Mouse (Mus musculus): ENCODE data around the gene Heatr3. TPM values are rescaled to one million over a fixed set of nuclear protein-coding genes. Genes with fewer than 3 reads are reported as not detected.

Gene Heatr3
- 42.2 and 42.6 TPM in 2 replicates for polyA plus RNA-seq (2015; fragmentation: Nextera tagmentation; extraction: Ambion mirVana)

GRCm38 (mm10) chr8:88137748-88138484 is at the start of gene Heatr3:
Gene Heatr3 (plus strand): TSS chr8:88137855.
- no peaks in the 10 kb centered on the region for H3K27me3 ChIP-seq
- H3K9ac ChIP-seq: peak within 1 kb of the TSS; percentile 70
- peaks cover 10% of the 10 kb centered on the region for H3K4me1 ChIP-seq
- peak; percentile 99 for ATAC-seq (ENCODE audit: borderline replicate concordance, extremely low read depth, low FRiP score, low TSS enrichment)
- under 1% methylated on average over 79 of the region's 79 CpGs for WGBS
- H3K27ac ChIP-seq: peak within 1 kb of the TSS; percentile 91
- H3K4me3 ChIP-seq: peak within 1 kb of the TSS; percentile 87
- H3K9me3 ChIP-seq: no peaks in the 10 kb centered on the region
- H3K36me3 ChIP-seq: peaks cover 61% of the 10 kb centered on the region
- H3K4me2 ChIP-seq: peak within 1 kb of the TSS; percentile 85

GRCm38 (mm10) chr8:88088006-88088405 is 49.6 kb upstream of the Heatr3 start:
- H3K36me3 ChIP-seq: no peaks in the 10 kb centered on the region
- no peak overlapping the region for H3K4me2 ChIP-seq
- no peak overlapping the region for H3K9ac ChIP-seq
- H3K27ac ChIP-seq: no peak overlapping the region
- no peaks in the 10 kb centered on the region for H3K4me1 ChIP-seq
- no peaks in the 10 kb centered on the region for H3K9me3 ChIP-seq
- no peak for ATAC-seq (ENCODE audit: borderline replicate concordance, extremely low read depth, low FRiP score, low TSS enrichment)
- no peaks in the 10 kb centered on the region for H3K27me3 ChIP-seq
- no peak overlapping the region for H3K4me3 ChIP-seq

- H3K9ac ChIP-seq: no peak overlapping the region
- no peaks in the 10 kb centered on the region for H3K9me3 ChIP-seq
- H3K4me1 ChIP-seq: no peaks in the 10 kb centered on the region
- no peaks in the 10 kb centered on the region for H3K27me3 ChIP-seq
- H3K4me3 ChIP-seq: no peak overlapping the region
- H3K36me3 ChIP-seq: no peaks in the 10 kb centered on the region
- no peak overlapping the region for H3K4me2 ChIP-seq
- H3K27ac ChIP-seq: no peak overlapping the region
- no peak for ATAC-seq (ENCODE audit: borderline replicate concordance, extremely low read depth, low FRiP score, low TSS enrichment)
- 78% methylated on average over 2 of the region's 2 CpGs for WGBS
Measured at GRCm38 (mm10) chr8:88091661-88092060, 46.0 kb upstream of the Heatr3 start.

- H3K9ac ChIP-seq: no peak overlapping the region
- no peaks in the 10 kb centered on the region for H3K36me3 ChIP-seq
- no peak overlapping the region for H3K4me3 ChIP-seq
- no peak overlapping the region for H3K4me2 ChIP-seq
- H3K9me3 ChIP-seq: no peaks in the 10 kb centered on the region
- H3K27ac ChIP-seq: no peak overlapping the region
- 53% methylated on average over 4 of the region's 4 CpGs for WGBS
- ATAC-seq (ENCODE audit: borderline replicate concordance, extremely low read depth, low FRiP score, low TSS enrichment): no peak
- no peaks in the 10 kb centered on the region for H3K27me3 ChIP-seq
- no peaks in the 10 kb centered on the region for H3K4me1 ChIP-seq
Measured at GRCm38 (mm10) chr8:88093367-88093766, 44.3 kb upstream of the Heatr3 start.

DNA sequence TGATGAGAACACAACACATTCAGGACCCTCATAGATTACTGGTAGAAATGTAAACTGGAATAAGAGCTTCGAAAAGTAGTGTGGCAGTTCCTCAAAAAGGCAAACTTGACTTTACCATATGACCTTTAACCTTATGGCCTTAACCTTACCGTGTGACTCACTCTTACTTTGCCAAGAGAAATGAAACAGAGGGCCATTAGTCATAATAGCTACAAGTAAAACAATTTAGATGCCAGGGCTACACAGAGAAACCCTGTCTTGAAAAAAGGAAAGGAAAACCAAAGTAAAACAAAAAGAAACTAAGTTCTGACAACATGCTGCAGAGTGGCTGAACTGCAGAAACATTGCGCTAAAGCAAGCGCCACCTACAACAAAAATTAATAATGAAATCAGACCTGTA is 38.8 kb upstream of the Heatr3 start:
- Histone ChIP-seq H3K4me1 (no peaks in the 10 kb centered on the region), H3K27ac (no peak overlapping the region), H3K36me3 (no peaks in the 10 kb centered on the region), H3K4me3 (no peak overlapping the region), H3K4me2 (no peak overlapping the region), H3K27me3 (no peaks in the 10 kb centered on the region), H3K9ac (no peak overlapping the region), H3K9me3 (no peaks in the 10 kb centered on the region)
- 69% methylated on average over 4 of the region's 4 CpGs for WGBS
- no peak for ATAC-seq (ENCODE audit: borderline replicate concordance, extremely low read depth, low FRiP score, low TSS enrichment)

GRCm38 (mm10) chr8:88099526-88099925 is 38.1 kb upstream of the Heatr3 start:
- Histone ChIP-seq H3K4me2 (no peak overlapping the region), H3K27ac (no peak overlapping the region), H3K4me1 (no peaks in the 10 kb centered on the region), H3K4me3 (no peak overlapping the region), H3K9ac (no peak overlapping the region), H3K36me3 (no peaks in the 10 kb centered on the region), H3K27me3 (no peaks in the 10 kb centered on the region), H3K9me3 (no peaks in the 10 kb centered on the region)
- no peak for ATAC-seq (ENCODE audit: borderline replicate concordance, extremely low read depth, low FRiP score, low TSS enrichment)
- WGBS: 0% methylated on average over 1 of the region's 1 CpGs

GRCm38 (mm10) chr8:88109241-88109640 is 28.4 kb upstream of the Heatr3 start:
- Histone ChIP-seq H3K27ac (no peak overlapping the region), H3K4me1 (no peaks in the 10 kb centered on the region), H3K4me2 (no peak overlapping the region), H3K9ac (no peak overlapping the region), H3K27me3 (no peaks in the 10 kb centered on the region), H3K4me3 (no peak overlapping the region), H3K36me3 (no peaks in the 10 kb centered on the region), H3K9me3 (no peaks in the 10 kb centered on the region)
- WGBS: 84% methylated on average over 4 of the region's 4 CpGs
- no peak for ATAC-seq (ENCODE audit: borderline replicate concordance, extremely low read depth, low FRiP score, low TSS enrichment)

DNA sequence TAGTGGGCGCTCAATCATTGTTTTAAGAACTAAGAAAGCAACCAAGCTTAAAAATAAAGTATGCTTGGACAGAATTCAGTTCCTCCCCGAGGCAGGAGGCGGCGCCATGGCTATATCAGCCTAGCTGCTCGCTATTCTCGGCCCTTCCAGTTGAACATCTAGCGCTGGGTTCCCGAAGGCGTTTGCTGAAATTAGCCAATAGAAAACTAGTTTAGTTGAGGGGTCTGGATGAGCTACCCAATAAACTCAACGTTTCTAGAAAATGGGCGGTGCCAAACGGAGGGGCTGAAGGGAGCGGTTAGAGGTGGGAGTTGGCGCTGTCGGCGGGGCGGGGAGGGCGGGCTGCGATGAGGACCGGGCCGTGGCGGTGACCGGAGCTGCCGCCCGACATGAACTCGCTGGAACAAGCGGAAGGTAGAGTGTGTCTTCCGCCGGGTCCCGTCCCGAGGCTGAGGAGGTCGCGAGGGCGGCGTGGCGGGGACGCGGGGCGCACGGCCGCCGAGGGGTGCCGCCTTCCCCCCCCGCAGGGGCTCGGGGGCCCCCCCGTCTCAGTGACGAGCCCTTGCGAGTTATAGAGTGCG is 19.1 kb upstream of the Heatr3 start, which contains the start of gene Cnep1r1:
Cnep1r1 (plus strand) TSS at position 314 of the 581 bp plus-strand sequence.
- H3K36me3 ChIP-seq: peaks cover 15% of the 10 kb centered on the region; the same call in 1 of the 2 replicates
- H3K9ac ChIP-seq: peak within 1 kb of the TSS; percentile 95
- no peaks in the 10 kb centered on the region for H3K9me3 ChIP-seq
- peak; percentile 99 for ATAC-seq (ENCODE audit: borderline replicate concordance, extremely low read depth, low FRiP score, low TSS enrichment)
- H3K4me3 ChIP-seq: peak within 1 kb of the TSS; percentile 98
- peak within 1 kb of the TSS; percentile 82 for H3K27ac ChIP-seq
- peaks cover 5% of the 10 kb centered on the region; the same call in 1 of the 2 replicates for H3K4me1 ChIP-seq
- 0 out of 2 replicates have a peak, but pooled peaks cover 3% of the 10 kb centered on the region for H3K27me3 ChIP-seq
- WGBS: under 1% methylated on average over 45 of the region's 49 CpGs
- peak within 1 kb of the TSS; percentile 69 for H3K4me2 ChIP-seq

DNA sequence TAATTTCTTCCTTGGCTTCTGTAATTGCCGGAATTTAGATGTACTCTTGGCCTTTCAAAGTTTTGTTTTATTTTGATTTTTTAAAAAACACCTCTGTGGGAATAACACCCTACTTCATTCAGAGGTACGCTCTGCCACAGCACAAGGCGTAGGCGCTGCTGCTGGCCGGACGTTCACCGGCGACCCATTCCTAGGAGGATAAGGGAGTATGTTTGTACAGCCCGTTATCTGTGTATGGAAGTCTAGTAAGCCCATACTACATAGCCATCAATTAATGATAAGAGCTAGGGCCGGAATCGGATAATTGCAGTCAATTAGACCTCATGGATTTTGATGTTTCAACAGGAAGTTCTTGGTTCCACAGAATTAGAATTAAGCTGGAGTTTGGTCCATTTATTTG is 18.6 kb upstream of the Heatr3 start:
- H3K4me1 ChIP-seq: peaks cover 5% of the 10 kb centered on the region; the same call in 1 of the 2 replicates
- under 1% methylated on average over 11 of the region's 11 CpGs for WGBS
- H3K36me3 ChIP-seq: peaks cover 15% of the 10 kb centered on the region; the same call in 1 of the 2 replicates
- ATAC-seq (ENCODE audit: borderline replicate concordance, extremely low read depth, low FRiP score, low TSS enrichment): peak; percentile 44; the same call in 1 of the 2 replicates
- peak overlapping the region; percentile 95 for H3K9ac ChIP-seq
- H3K9me3 ChIP-seq: no peaks in the 10 kb centered on the region
- peak overlapping the region; percentile 82 for H3K27ac ChIP-seq
- H3K27me3 ChIP-seq: 0 out of 2 replicates have a peak, but pooled peaks cover 3% of the 10 kb centered on the region
- peak overlapping the region; percentile 69 for H3K4me2 ChIP-seq
- H3K4me3 ChIP-seq: peak overlapping the region; percentile 98

- Histone ChIP-seq H3K4me1 (no peaks in the 10 kb centered on the region), H3K4me2 (no peak overlapping the region), H3K9ac (no peak overlapping the region), H3K27me3 (no peaks in the 10 kb centered on the region), H3K9me3 (no peaks in the 10 kb centered on the region), H3K36me3 (peaks cover 45% of the 10 kb centered on the region), H3K4me3 (no peak overlapping the region), H3K27ac (no peak overlapping the region)
- 90% methylated on average over 2 of the region's 2 CpGs for WGBS
- ATAC-seq (ENCODE audit: borderline replicate concordance, extremely low read depth, low FRiP score, low TSS enrichment): no peak
Measured at GRCm38 (mm10) chr8:88124850-88125249, 12.8 kb upstream of the Heatr3 start.

- no peak overlapping the region for H3K4me3 ChIP-seq
- H3K27ac ChIP-seq: no peak overlapping the region
- H3K9ac ChIP-seq: no peak overlapping the region
- no peak overlapping the region for H3K4me2 ChIP-seq
- H3K36me3 ChIP-seq: peaks cover 69% of the 10 kb centered on the region
- no peak for ATAC-seq (ENCODE audit: borderline replicate concordance, extremely low read depth, low FRiP score, low TSS enrichment)
- H3K4me1 ChIP-seq: no peaks in the 10 kb centered on the region
- H3K9me3 ChIP-seq: no peaks in the 10 kb centered on the region
- H3K27me3 ChIP-seq: no peaks in the 10 kb centered on the region
- 86% methylated on average over 4 of the region's 4 CpGs for WGBS
Measured at GRCm38 (mm10) chr8:88129397-88129796, 8.3 kb upstream of the Heatr3 start.

GRCm38 (mm10) chr8:88130754-88131317 is 6.8 kb upstream of the Heatr3 start:
- H3K4me2 ChIP-seq: no peak overlapping the region
- no peaks in the 10 kb centered on the region for H3K27me3 ChIP-seq
- H3K4me1 ChIP-seq: no peaks in the 10 kb centered on the region
- no peaks in the 10 kb centered on the region for H3K9me3 ChIP-seq
- peaks cover 72% of the 10 kb centered on the region for H3K36me3 ChIP-seq
- H3K9ac ChIP-seq: no peak overlapping the region
- 45% methylated on average over 7 of the region's 7 CpGs for WGBS
- no peak overlapping the region for H3K27ac ChIP-seq
- no peak for ATAC-seq (ENCODE audit: borderline replicate concordance, extremely low read depth, low FRiP score, low TSS enrichment)
- no peak overlapping the region for H3K4me3 ChIP-seq

Measured in lung, embryonic 15.5 days (tissue).